Mouse (Mus musculus) limb, embryonic 14.5 days (tissue): Measurements from ENCODE around the gene Nfs1. TPM values are rescaled to one million over a fixed set of nuclear protein-coding genes. Genes with fewer than 3 reads are reported as not detected.

Experiments used
- ATAC-seq: fragments of 200-750 bp; cut with Nextera tagmentation; 2 replicates; pipeline ENCODE4 v1.8.0; 2017; ENCODE audit warnings: low read depth, moderate number of reproducible peaks, moderate TSS enrichment; ENCODE audit not compliant: low FRiP score
- DNase-seq: peaks from one replicate; pipeline ENCODE4 v3.0.0-alpha.2; 2015; ENCODE audit warnings: low spot score
- H3K27ac ChIP-seq: fragments of 300-500 bp; sonication (generic); replicated peaks from 2 replicates; pipeline ENCODE4 v1.5.1; 2014; ENCODE audit warnings: low read depth, mild to moderate bottlenecking, low read length, moderate library complexity, mixed read lengths
- H3K27me3 ChIP-seq: fragments of 300-500 bp; sonication (generic); 2 replicates; pipeline ENCODE4 v1.6.1; 2014; ENCODE audit warnings: low read length, mixed read lengths; ENCODE audit not compliant: control insufficient read depth, insufficient read depth
- H3K36me3 ChIP-seq: fragments of 300-500 bp; sonication (generic); 2 replicates; pipeline ENCODE4 v1.6.1; 2014; ENCODE audit warnings: mild to moderate bottlenecking, low read length, moderate library complexity, mixed read lengths; ENCODE audit not compliant: control insufficient read depth, insufficient read depth
- H3K4me1 ChIP-seq: fragments of 300-500 bp; sonication (generic); 2 replicates; pipeline ENCODE4 v1.6.1; 2014; ENCODE audit warnings: antibody characterized with exemption, low read length, mixed read lengths; ENCODE audit not compliant: control insufficient read depth, insufficient read depth
- H3K4me2 ChIP-seq: fragments of 300-500 bp; sonication (generic); replicated peaks from 2 replicates; pipeline ENCODE4 v1.6.1; 2014; ENCODE audit warnings: low read depth, mild to moderate bottlenecking, low read length, moderate library complexity; ENCODE audit not compliant: severe bottlenecking
- H3K4me3 ChIP-seq: fragments of 300-500 bp; sonication (generic); replicated peaks from 2 replicates; pipeline ENCODE4 v1.5.1; 2014; ENCODE audit warnings: low read length
- H3K9ac ChIP-seq: fragments of 300-500 bp; sonication (generic); 2 replicates; pipeline ENCODE4 v1.6.1; 2014; ENCODE audit warnings: mild to moderate bottlenecking, low read depth, low read length, moderate library complexity; ENCODE audit not compliant: severe bottlenecking
- H3K9me3 ChIP-seq: fragments of 300-500 bp; sonication (generic); 2 replicates; pipeline ENCODE4 v1.6.1; 2016; ENCODE audit warnings: low read length; ENCODE audit not compliant: control insufficient read depth
- POLR2A ChIP-seq: fragments of 200-500 bp; IDR thresholded peaks from 2 replicates; pipeline ENCODE4 v1.8.0; 2012; ENCODE audit warnings: inconsistent platforms, mild to moderate bottlenecking, moderate library complexity, borderline replicate concordance; ENCODE audit not compliant: insufficient read depth, insufficient read length; ENCODE audit errors: extremely low read depth
- WGBS: fragments of 180-500 bp; shearing (Covaris S2); extraction: QIAGEN DNeasy Blood & Tissue Kit; methylation state at CpG from one replicate; pipeline ENCODE4 v1.1.7; 2014; 5-methylcytosine and 5-hydroxymethylcytosine counted together
- polyA plus RNA-seq, 2 experiments: library from polyadenylated mRNA; depleted of rRNA in 1 of 2; stranded (reverse) in 1 of 2; unstranded in 1 of 2; fragments of >200 nt; fragmentation: Nextera tagmentation in 1 of 2; extraction: Ambion mirVana in 1 of 2; gene quantifications; 2 replicates each; pipeline versions ENCODE4 v1.2.1 to v1.2.3; 2012 to 2014

Gene Nfs1
- polyA plus RNA-seq, 2 experiments = 36.6 to 39.0 TPM

- Histone ChIP-seq H3K4me3 (peak overlapping the region; percentile 99), H3K4me1 (peaks cover 18% of the 10 kb centered on the region), H3K9ac (no peak overlapping the region), H3K9me3 (no peaks in the 10 kb centered on the region), H3K36me3 (peaks cover 55% of the 10 kb centered on the region), H3K4me2 (peak overlapping the region; percentile 77), H3K27me3 (no peaks in the 10 kb centered on the region), H3K27ac (no peak overlapping the region)
- WGBS = 83% methylated on average over 7 of the region's 7 CpGs
- no peak for DNase-seq
- ATAC-seq = no peak
- no peak for TF ChIP-seq POLR2A
These were observed 33.7 kb upstream of the Nfs1 start for GRCm38 (mm10) chr2:156177651-156178050.

- Histone ChIP-seq H3K4me2 (no peak overlapping the region), H3K9ac (no peak overlapping the region), H3K4me3 (no peak overlapping the region), H3K4me1 (peaks cover 18% of the 10 kb centered on the region), H3K27me3 (no peaks in the 10 kb centered on the region), H3K27ac (no peak overlapping the region), H3K9me3 (no peaks in the 10 kb centered on the region), H3K36me3 (peaks cover 61% of the 10 kb centered on the region)
- DNase-seq (no peak), ATAC-seq (no peak)
- whole genome bisulfite sequencing = 86% methylated on average over 6 of the region's 6 CpGs
- TF ChIP-seq POLR2A = no peak
These were observed 33.1 kb upstream of the Nfs1 start for GRCm38 (mm10) chr2:156177079-156177478.

- Histone ChIP-seq H3K4me3 (no peak overlapping the region), H3K9ac (no peak overlapping the region), H3K4me1 (no peaks in the 10 kb centered on the region), H3K27me3 (no peaks in the 10 kb centered on the region), H3K36me3 (peaks cover 97% of the 10 kb centered on the region), H3K9me3 (no peaks in the 10 kb centered on the region), H3K4me2 (no peak overlapping the region), H3K27ac (no peak overlapping the region)
- no peak for TF ChIP-seq POLR2A
- no peak for ATAC-seq
- DNase-seq = no peak
- 90% methylated on average over 5 of the region's 5 CpGs for WGBS
These were observed 22.6 kb upstream of the Nfs1 start for GRCm38 (mm10) chr2:156166557-156166956.

- Histone ChIP-seq H3K27me3 (no peaks in the 10 kb centered on the region), H3K9me3 (no peaks in the 10 kb centered on the region), H3K4me1 (no peaks in the 10 kb centered on the region), H3K9ac (no peak overlapping the region), H3K4me2 (no peak overlapping the region), H3K36me3 (peaks cover 94% of the 10 kb centered on the region), H3K4me3 (no peak overlapping the region), H3K27ac (no peak overlapping the region)
- TF ChIP-seq POLR2A = no peak
- DNase-seq = no peak
- WGBS = 100% methylated on average over 1 of the region's 1 CpGs
- no peak for ATAC-seq
These were observed 21.5 kb upstream of the Nfs1 start for GRCm38 (mm10) chr2:156165478-156165877.

GRCm38 (mm10) chr2:156151538-156151937, 7.6 kb upstream of the Nfs1 start:
- Histone ChIP-seq H3K4me1 (no peaks in the 10 kb centered on the region; the same call in 1 of the 2 replicates), H3K27me3 (no peaks in the 10 kb centered on the region), H3K9ac (no peak overlapping the region), H3K36me3 (peaks cover 81% of the 10 kb centered on the region), H3K4me3 (no peak overlapping the region), H3K4me2 (no peak overlapping the region), H3K27ac (no peak overlapping the region), H3K9me3 (no peaks in the 10 kb centered on the region)
- TF ChIP-seq POLR2A = no peak
- no peak for DNase-seq
- no peak for ATAC-seq
